Mouse (Mus musculus): ENCODE data around the gene Gm9821. TPM values are rescaled to one million over a fixed set of nuclear protein-coding genes. Genes with fewer than 3 reads are reported as not detected.

Gm9821 gene
- total RNA-seq, 1 experiment from 2014 or later, result 0.29 TPM

DNA sequence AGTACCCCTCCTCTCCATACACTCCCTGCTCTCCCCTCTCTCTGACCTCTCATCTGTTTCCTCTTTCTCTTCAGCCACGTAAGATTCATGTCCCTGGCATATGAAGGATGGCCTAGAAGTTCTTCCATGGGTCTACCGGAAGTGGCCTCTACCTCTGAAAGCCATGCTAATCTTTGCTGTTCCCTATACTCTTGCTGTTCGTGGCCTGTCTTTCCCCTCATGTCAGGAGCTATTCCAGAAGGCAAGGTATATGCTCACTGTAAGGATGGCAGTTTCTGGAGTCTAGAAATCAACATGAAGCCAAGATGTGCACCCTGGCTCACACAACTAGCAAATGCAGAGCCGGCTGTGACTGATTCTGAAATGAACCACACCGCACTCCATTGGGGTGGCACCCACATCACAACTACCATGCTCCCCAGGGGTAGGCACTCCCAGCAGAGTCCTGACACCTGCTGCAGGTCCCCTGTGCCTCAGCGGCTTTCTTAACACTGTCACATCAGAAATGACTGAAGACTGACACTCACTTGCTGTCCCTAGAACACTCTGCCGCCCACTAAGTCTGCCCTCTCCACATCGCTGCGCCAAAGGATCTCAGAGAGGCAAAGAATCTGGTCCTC, 39.5 kb downstream of the Gm9821 start:
- ATAC-seq (replicated peaks; ENCODE audit: insufficient number of reproducible peaks, low FRiP score, low TSS enrichment, poor library complexity, severe bottlenecking), result peak; percentile 13

DNA sequence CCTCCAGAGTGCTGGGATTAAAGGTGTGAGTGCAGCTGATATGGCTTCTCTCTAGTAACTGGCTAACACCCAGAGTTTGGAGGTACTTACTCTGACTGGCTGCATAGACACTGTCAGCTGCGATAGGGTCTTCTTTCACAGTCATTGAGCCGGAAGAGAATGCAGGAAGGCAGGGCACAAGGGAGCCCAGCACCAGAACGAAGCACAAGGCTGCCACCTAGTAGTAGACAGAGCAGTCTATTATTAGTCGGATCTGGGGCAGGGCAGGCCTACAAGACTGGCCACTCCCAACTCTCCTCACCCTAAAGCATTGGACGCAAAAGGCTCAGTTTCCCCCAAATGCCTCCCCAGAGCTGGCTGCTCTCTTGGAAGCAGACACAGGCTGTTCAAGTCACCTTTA, 40.6 kb downstream of the Gm9821 start:
- ATAC-seq (replicated peaks; ENCODE audit: insufficient number of reproducible peaks, low FRiP score, low TSS enrichment, poor library complexity, severe bottlenecking), result peak; percentile 46

DNA sequence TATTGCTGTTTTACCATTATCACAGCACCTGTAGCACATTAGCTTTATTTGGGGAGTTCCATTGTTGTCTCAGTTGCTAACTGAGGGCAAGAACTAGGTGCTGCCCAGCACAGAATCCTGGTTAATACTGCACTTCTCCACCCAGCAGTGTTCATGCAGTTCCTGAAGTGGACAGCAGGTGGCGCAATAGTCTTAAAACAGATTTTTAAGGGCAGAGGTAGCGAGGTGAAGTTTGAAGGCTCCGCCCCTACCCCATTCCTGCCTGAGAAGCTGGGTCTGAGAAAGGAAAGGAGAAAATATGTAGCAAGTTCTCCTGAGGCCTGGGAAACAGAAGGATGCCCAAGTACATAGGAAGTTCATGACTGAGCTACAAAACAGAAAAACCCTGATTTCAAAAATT, 42.0 kb downstream of the Gm9821 start:
- ATAC-seq (replicated peaks; ENCODE audit: insufficient number of reproducible peaks, low FRiP score, low TSS enrichment, poor library complexity, severe bottlenecking), result 0 out of 2 replicates have a peak, but pooled peaks have one; percentile 33

DNA sequence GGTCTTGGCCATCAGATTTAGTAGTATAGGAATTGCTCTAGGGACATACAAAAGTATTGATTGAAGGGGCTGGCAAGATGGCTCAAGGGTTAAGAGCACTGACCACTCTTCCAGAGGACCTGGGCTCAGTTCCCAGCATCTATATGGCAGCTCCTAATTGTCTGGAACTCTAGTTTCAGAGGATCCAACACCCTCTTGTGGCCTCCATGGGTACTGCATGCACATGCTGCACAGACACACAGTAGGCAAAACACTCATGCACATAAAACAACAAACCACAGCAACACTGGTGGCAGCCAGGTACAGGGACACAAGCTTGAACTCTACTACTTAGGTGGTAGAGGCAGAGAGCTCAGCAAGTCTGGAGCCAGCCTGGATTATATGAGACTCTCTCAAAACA, 44.2 kb downstream of the Gm9821 start:
- no peak for ATAC-seq (replicated peaks; ENCODE audit: insufficient number of reproducible peaks, low FRiP score, low TSS enrichment, poor library complexity, severe bottlenecking)

DNA sequence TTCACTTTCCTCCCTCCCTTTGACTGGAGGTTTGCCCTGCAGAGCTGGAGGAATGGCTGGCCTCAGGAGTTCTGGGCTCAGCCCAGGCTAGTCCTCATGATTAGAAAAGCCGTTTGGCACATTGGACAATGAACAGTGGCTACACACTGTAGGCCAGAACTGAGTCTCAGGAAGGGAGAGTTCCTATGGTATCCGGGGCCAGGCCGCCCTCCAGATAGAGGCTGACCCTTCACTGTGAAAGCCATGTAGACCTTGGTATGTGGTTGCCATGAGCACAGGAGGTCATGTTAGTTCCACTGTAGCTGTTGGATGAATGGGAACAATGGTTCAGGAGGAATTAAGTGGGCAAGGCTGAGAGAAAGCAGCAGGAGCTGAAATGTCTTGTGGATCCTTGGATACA, 47.9 kb downstream of the Gm9821 start:
- no peak for ATAC-seq (replicated peaks; ENCODE audit: insufficient number of reproducible peaks, low FRiP score, low TSS enrichment, poor library complexity, severe bottlenecking)

DNA sequence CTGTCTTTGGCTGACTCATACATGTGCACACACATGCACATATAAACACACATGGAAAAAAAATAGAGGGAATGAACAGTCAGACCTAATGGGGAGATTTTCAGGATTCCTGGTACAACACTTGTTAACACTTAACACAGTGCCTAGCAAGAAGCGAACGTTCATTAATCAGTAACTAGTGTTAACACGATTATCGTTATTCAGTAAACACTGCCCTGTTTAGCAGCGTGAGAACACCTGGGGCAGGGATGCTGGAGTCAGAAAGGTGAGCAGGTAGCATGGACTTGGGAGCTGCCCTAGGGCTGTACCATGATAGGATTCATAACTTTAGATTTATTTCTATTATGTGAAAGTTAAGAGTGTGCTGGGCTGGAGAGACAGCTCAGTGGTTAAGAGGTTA, 50.5 kb downstream of the Gm9821 start:
- no peak for ATAC-seq (replicated peaks; ENCODE audit: insufficient number of reproducible peaks, low FRiP score, low TSS enrichment, poor library complexity, severe bottlenecking)

Other genes with a start within 250 kb of the Gm9821 start
- 5.1 to 10.8 TPM (median 9.8 TPM) in 3 replicates for gene Atg13, start 235.1 kb upstream of the Gm9821 start, total RNA-seq (2017)
- gene Harbi1, start 234.9 kb upstream of the Gm9821 start, total RNA-seq (2017), result 8.9 to 12.1 TPM (median 12.1 TPM) in 3 replicates
- 18.2 to 32.2 TPM (median 24.0 TPM) in 3 replicates for gene Ambra1, start 215.6 kb upstream of the Gm9821 start, total RNA-seq (2017)
- gene Chrm4, start 18.5 kb upstream of the Gm9821 start, total RNA-seq (2017), result 0.29 TPM in 1 of 3 replicates, not detected in the others
- gene Mdk, start 13.4 kb upstream of the Gm9821 start, total RNA-seq (2017), result 10.2 TPM in 1 of 3 replicates, not detected in the others
- 83.0 to 148 TPM (median 110 TPM) in 3 replicates for gene Dgkz, start 30.2 kb downstream of the Gm9821 start, total RNA-seq (2017)
- 0.78 TPM in 1 of 3 replicates, not detected in the others for gene Creb3l1, start 78.8 kb downstream of the Gm9821 start, total RNA-seq (2017)
- gene Phf21a, start 147.4 kb downstream of the Gm9821 start, total RNA-seq (2017), result 96.6 to 144 TPM (median 103 TPM) in 3 replicates

Measured in monocyte, adult 5-6 weeks (primary cell).